17 mouse cellular contexts compared by ENCODE assay signal in the genomic region with DNA sequence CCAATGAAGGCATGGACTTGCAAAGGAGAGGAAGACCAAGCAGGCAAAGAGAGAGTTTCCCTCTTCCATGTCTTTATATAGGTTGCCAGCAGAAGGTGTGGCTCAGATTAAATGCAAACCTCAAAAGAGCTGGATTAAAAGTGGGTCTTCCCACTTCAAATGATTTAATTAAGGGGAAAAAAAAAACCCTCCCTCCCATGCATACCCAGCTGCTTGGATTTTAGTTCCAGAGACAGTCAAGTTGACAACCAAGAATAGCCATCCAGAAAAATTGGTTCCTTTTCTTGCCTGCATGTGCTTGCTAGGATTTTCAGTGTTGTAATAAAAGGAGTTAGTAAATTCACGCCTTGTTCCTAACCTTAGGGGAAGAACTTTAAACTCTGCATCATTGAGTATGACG.
"Had no signal": no experiment of that assay in that cellular context is flagged by ENCODE, and none has a peak within 500 bp of the region (broad histone marks: within the 10 kb centered on the region; RNA-seq: fewer than 3 reads in every experiment).

No protein-coding gene starts in this region.

- H3K4me2 ChIP-seq: lung, embryonic 14.5 days; midbrain, embryonic 12.5 days; neural tube, embryonic 13.5 days; neural tube, embryonic 15.5 days; stomach, embryonic 15.5 days had no signal

- H3K4me3 ChIP-seq: midbrain, embryonic 10.5 days; midbrain, embryonic 12.5 days; myocyte; neural tube, embryonic 13.5 days; neural tube, embryonic 15.5 days; stomach, embryonic 15.5 days had no signal

- H3K27me3 ChIP-seq: midbrain, embryonic 12.5 days; neural tube, embryonic 13.5 days; neural tube, embryonic 15.5 days; stomach, embryonic 15.5 days had no signal

- H3K9me3 ChIP-seq: midbrain, embryonic 10.5 days; midbrain, embryonic 12.5 days; neural tube, embryonic 13.5 days; neural tube, embryonic 15.5 days; stomach, embryonic 15.5 days had no signal

- H3K9ac ChIP-seq: lung, embryonic 14.5 days; midbrain, embryonic 12.5 days; neural tube, embryonic 13.5 days; neural tube, embryonic 15.5 days; stomach, embryonic 15.5 days had no signal

- DNase-seq: lung, adult 18-20 months; lung, postnatal 10 days; lung, postnatal 4 days; midbrain, embryonic 14.5 days; right cerebral cortex, postnatal 14 days; thymus, adult 18-20 months; thymus, postnatal 14 days; thymus, postnatal 36 days had no signal

- H3K36me3 ChIP-seq: midbrain, embryonic 10.5 days; midbrain, embryonic 12.5 days; neural tube, embryonic 13.5 days; neural tube, embryonic 15.5 days; stomach, embryonic 15.5 days had no signal

- H3K27ac ChIP-seq: midbrain, embryonic 10.5 days; midbrain, embryonic 12.5 days; neural tube, embryonic 13.5 days; neural tube, embryonic 15.5 days; stomach, embryonic 15.5 days; stomach, postnatal 0 days had no signal

- H3K4me1 ChIP-seq: midbrain, embryonic 10.5 days; midbrain, embryonic 12.5 days; neural tube, embryonic 13.5 days; neural tube, embryonic 15.5 days; stomach, embryonic 15.5 days had no signal

- ATAC-seq: midbrain, embryonic 16.5 days had no signal
